Mouse (Mus musculus): ENCODE data around the gene 1810049J17Rik. TPM values are rescaled to one million over a fixed set of nuclear protein-coding genes. Genes with fewer than 3 reads are reported as not detected.

The 1810049J17Rik gene
- polyA plus RNA-seq, 1 experiment from 2014 or later: 1.1 TPM

GRCm38 (mm10) chr15:12354281-12354810 lies 32.6 kb upstream of the 1810049J17Rik start:
- Histone ChIP-seq H3K9ac (ENCODE audit: low read depth, low read length) (no peak overlapping the region), H3K36me3 (ENCODE audit: control insufficient read depth, insufficient read depth, low read length) (peaks cover 3% of the 10 kb centered on the region; the same call in 1 of the 2 replicates), H3K4me1 (ENCODE audit: control insufficient read depth, insufficient read depth, low read depth, low read length) (no peaks in the 10 kb centered on the region), H3K4me3 (ENCODE audit: low read length) (no peak overlapping the region), H3K27me3 (replicated peaks; ENCODE audit: control insufficient read depth, insufficient read depth, low read length) (no peaks in the 10 kb centered on the region), H3K27ac (ENCODE audit: low read depth, low read length) (no peak overlapping the region), H3K4me2 (ENCODE audit: low read length) (no peak overlapping the region), H3K9me3 (ENCODE audit: control insufficient read depth, low read length) (no peaks in the 10 kb centered on the region)
- ATAC-seq: no peak
- WGBS: 96% methylated on average over 2 of the region's 2 CpGs

GRCm38 (mm10) chr15:12351470-12351869 lies 29.8 kb upstream of the 1810049J17Rik start:
- H3K36me3 ChIP-seq (ENCODE audit: control insufficient read depth, insufficient read depth, low read length): peaks cover 3% of the 10 kb centered on the region; the same call in 1 of the 2 replicates
- no peak for ATAC-seq
- H3K9ac ChIP-seq (ENCODE audit: low read depth, low read length): no peak overlapping the region
- no peak overlapping the region for H3K4me3 ChIP-seq (ENCODE audit: low read length)
- 92% methylated on average over 7 of the region's 7 CpGs for whole genome bisulfite sequencing
- no peaks in the 10 kb centered on the region for H3K27me3 ChIP-seq (replicated peaks; ENCODE audit: control insufficient read depth, insufficient read depth, low read length)
- H3K9me3 ChIP-seq (ENCODE audit: control insufficient read depth, low read length): no peaks in the 10 kb centered on the region
- no peak overlapping the region for H3K27ac ChIP-seq (ENCODE audit: low read depth, low read length)
- H3K4me1 ChIP-seq (ENCODE audit: control insufficient read depth, insufficient read depth, low read depth, low read length): no peaks in the 10 kb centered on the region
- no peak overlapping the region for H3K4me2 ChIP-seq (ENCODE audit: low read length)

- H3K27ac ChIP-seq (ENCODE audit: low read depth, low read length): no peak overlapping the region
- no peaks in the 10 kb centered on the region for H3K9me3 ChIP-seq (ENCODE audit: control insufficient read depth, low read length)
- no peaks in the 10 kb centered on the region for H3K4me1 ChIP-seq (ENCODE audit: control insufficient read depth, insufficient read depth, low read depth, low read length)
- H3K4me2 ChIP-seq (ENCODE audit: low read length): no peak overlapping the region
- H3K9ac ChIP-seq (ENCODE audit: low read depth, low read length): no peak overlapping the region
- no peak overlapping the region for H3K4me3 ChIP-seq (ENCODE audit: low read length)
- WGBS: 86% methylated on average over 5 of the region's 5 CpGs
- H3K27me3 ChIP-seq (replicated peaks; ENCODE audit: control insufficient read depth, insufficient read depth, low read length): no peaks in the 10 kb centered on the region
- ATAC-seq: peak; percentile 16; the same call in 1 of the 2 replicates
- peaks cover 3% of the 10 kb centered on the region; the same call in 1 of the 2 replicates for H3K36me3 ChIP-seq (ENCODE audit: control insufficient read depth, insufficient read depth, low read length)
Observed at GRCm38 (mm10) chr15:12349840-12350239, 28.1 kb upstream of the 1810049J17Rik start.

- Histone ChIP-seq H3K36me3 (ENCODE audit: control insufficient read depth, insufficient read depth, low read length) (peaks cover 3% of the 10 kb centered on the region; the same call in 1 of the 2 replicates), H3K4me2 (ENCODE audit: low read length) (no peak overlapping the region), H3K9ac (ENCODE audit: low read depth, low read length) (no peak overlapping the region), H3K4me3 (ENCODE audit: low read length) (no peak overlapping the region), H3K4me1 (ENCODE audit: control insufficient read depth, insufficient read depth, low read depth, low read length) (no peaks in the 10 kb centered on the region), H3K27ac (ENCODE audit: low read depth, low read length) (no peak overlapping the region), H3K27me3 (replicated peaks; ENCODE audit: control insufficient read depth, insufficient read depth, low read length) (no peaks in the 10 kb centered on the region), H3K9me3 (ENCODE audit: control insufficient read depth, low read length) (no peaks in the 10 kb centered on the region)
- no peak for ATAC-seq
- 87% methylated on average over 3 of the region's 3 CpGs for WGBS
Observed at GRCm38 (mm10) chr15:12348950-12349349, 27.3 kb upstream of the 1810049J17Rik start.

GRCm38 (mm10) chr15:12346916-12347315 lies 25.2 kb upstream of the 1810049J17Rik start:
- H3K36me3 ChIP-seq (ENCODE audit: control insufficient read depth, insufficient read depth, low read length): peaks cover 3% of the 10 kb centered on the region; the same call in 1 of the 2 replicates
- no peaks in the 10 kb centered on the region for H3K27me3 ChIP-seq (replicated peaks; ENCODE audit: control insufficient read depth, insufficient read depth, low read length)
- H3K4me3 ChIP-seq (ENCODE audit: low read length): no peak overlapping the region
- H3K9ac ChIP-seq (ENCODE audit: low read depth, low read length): no peak overlapping the region
- H3K4me1 ChIP-seq (ENCODE audit: control insufficient read depth, insufficient read depth, low read depth, low read length): no peaks in the 10 kb centered on the region
- no peak overlapping the region for H3K27ac ChIP-seq (ENCODE audit: low read depth, low read length)
- no peak overlapping the region for H3K4me2 ChIP-seq (ENCODE audit: low read length)
- 90% methylated on average over 3 of the region's 3 CpGs for WGBS
- no peak for ATAC-seq
- H3K9me3 ChIP-seq (ENCODE audit: control insufficient read depth, low read length): no peaks in the 10 kb centered on the region

GRCm38 (mm10) chr15:12341401-12341758 lies 19.7 kb upstream of the 1810049J17Rik start:
- H3K9me3 ChIP-seq (ENCODE audit: control insufficient read depth, low read length): no peaks in the 10 kb centered on the region
- H3K4me2 ChIP-seq (ENCODE audit: low read length): no peak overlapping the region
- H3K9ac ChIP-seq (ENCODE audit: low read depth, low read length): no peak overlapping the region; the same call in 1 of the 2 replicates
- H3K4me1 ChIP-seq (ENCODE audit: control insufficient read depth, insufficient read depth, low read depth, low read length): peaks cover 4% of the 10 kb centered on the region
- peak overlapping the region; percentile 34; the same call in 1 of the 2 replicates for H3K27ac ChIP-seq (ENCODE audit: low read depth, low read length)
- H3K4me3 ChIP-seq (ENCODE audit: low read length): no peak overlapping the region
- no peaks in the 10 kb centered on the region for H3K36me3 ChIP-seq (ENCODE audit: control insufficient read depth, insufficient read depth, low read length)
- WGBS: 10% methylated on average over 4 of the region's 4 CpGs
- ATAC-seq: no peak
- no peaks in the 10 kb centered on the region for H3K27me3 ChIP-seq (replicated peaks; ENCODE audit: control insufficient read depth, insufficient read depth, low read length)

- Histone ChIP-seq H3K4me3 (ENCODE audit: low read length) (no peak overlapping the region), H3K27ac (ENCODE audit: low read depth, low read length) (no peak overlapping the region; the same call in 1 of the 2 replicates), H3K36me3 (ENCODE audit: control insufficient read depth, insufficient read depth, low read length) (no peaks in the 10 kb centered on the region), H3K9ac (ENCODE audit: low read depth, low read length) (no peak overlapping the region), H3K4me1 (ENCODE audit: control insufficient read depth, insufficient read depth, low read depth, low read length) (peaks cover 4% of the 10 kb centered on the region), H3K9me3 (ENCODE audit: control insufficient read depth, low read length) (no peaks in the 10 kb centered on the region), H3K4me2 (ENCODE audit: low read length) (no peak overlapping the region), H3K27me3 (replicated peaks; ENCODE audit: control insufficient read depth, insufficient read depth, low read length) (no peaks in the 10 kb centered on the region)
- WGBS: 45% methylated on average over 5 of the region's 5 CpGs
- ATAC-seq: no peak
Observed at GRCm38 (mm10) chr15:12340536-12341400, 19.1 kb upstream of the 1810049J17Rik start.

- H3K4me1 ChIP-seq (ENCODE audit: control insufficient read depth, insufficient read depth, low read depth, low read length): peaks cover 4% of the 10 kb centered on the region
- H3K9ac ChIP-seq (ENCODE audit: low read depth, low read length): no peak overlapping the region
- H3K9me3 ChIP-seq (ENCODE audit: control insufficient read depth, low read length): no peaks in the 10 kb centered on the region
- no peaks in the 10 kb centered on the region for H3K27me3 ChIP-seq (replicated peaks; ENCODE audit: control insufficient read depth, insufficient read depth, low read length)
- H3K27ac ChIP-seq (ENCODE audit: low read depth, low read length): no peak overlapping the region
- no peak overlapping the region for H3K4me2 ChIP-seq (ENCODE audit: low read length)
- ATAC-seq: no peak
- no peaks in the 10 kb centered on the region for H3K36me3 ChIP-seq (ENCODE audit: control insufficient read depth, insufficient read depth, low read length)
- 66% methylated on average over 3 of the region's 3 CpGs for WGBS
- no peak overlapping the region for H3K4me3 ChIP-seq (ENCODE audit: low read length)
Observed at GRCm38 (mm10) chr15:12337779-12338137, 16.1 kb upstream of the 1810049J17Rik start.

GRCm38 (mm10) chr15:12337030-12337778 lies 15.5 kb upstream of the 1810049J17Rik start:
- Histone ChIP-seq H3K4me2 (ENCODE audit: low read length) (no peak overlapping the region), H3K9me3 (ENCODE audit: control insufficient read depth, low read length) (no peaks in the 10 kb centered on the region), H3K27ac (ENCODE audit: low read depth, low read length) (no peak overlapping the region), H3K4me1 (ENCODE audit: control insufficient read depth, insufficient read depth, low read depth, low read length) (peaks cover 4% of the 10 kb centered on the region), H3K36me3 (ENCODE audit: control insufficient read depth, insufficient read depth, low read length) (no peaks in the 10 kb centered on the region), H3K9ac (ENCODE audit: low read depth, low read length) (no peak overlapping the region), H3K27me3 (replicated peaks; ENCODE audit: control insufficient read depth, insufficient read depth, low read length) (no peaks in the 10 kb centered on the region), H3K4me3 (ENCODE audit: low read length) (no peak overlapping the region)
- ATAC-seq: no peak
- 84% methylated on average over 4 of the region's 4 CpGs for WGBS

All from hindbrain, embryonic 16.5 days (tissue).